Mouse (Mus musculus) limb, embryonic 15.5 days (tissue): ENCODE data around the gene Sertad3. TPM values are rescaled to one million over a fixed set of nuclear protein-coding genes. Genes with fewer than 3 reads are reported as not detected.

Source experiments
- ATAC-seq: fragments of 200-750 bp; cut with Nextera tagmentation; 2 replicates; pipeline ENCODE4 v1.8.0; 2017; ENCODE audit warnings: low read depth, moderate TSS enrichment; ENCODE audit not compliant: insufficient number of reproducible peaks, low FRiP score, low TSS enrichment
- H3K27ac ChIP-seq: fragments of 300-500 bp; sonication (generic); 2 replicates; pipeline ENCODE4 v1.5.1; 2015; ENCODE audit warnings: moderate library complexity, mild to moderate bottlenecking, inconsistent platforms
- H3K27me3 ChIP-seq: fragments of 300-500 bp; sonication (generic); 2 replicates; pipeline ENCODE4 v1.6.1; 2015; ENCODE audit warnings: inconsistent platforms
- H3K36me3 ChIP-seq: fragments of 300-500 bp; sonication (generic); 2 replicates; pipeline ENCODE4 v1.6.1; 2015; ENCODE audit warnings: inconsistent platforms
- H3K4me1 ChIP-seq: fragments of 300-500 bp; sonication (generic); 2 replicates; pipeline ENCODE4 v1.6.1; 2015; ENCODE audit warnings: inconsistent platforms
- H3K4me2 ChIP-seq: fragments of 300-500 bp; sonication (generic); 2 replicates; pipeline ENCODE4 v1.6.1; 2015; ENCODE audit warnings: mild to moderate bottlenecking, inconsistent platforms
- H3K4me3 ChIP-seq: fragments of 300-500 bp; sonication (generic); 2 replicates; pipeline ENCODE4 v1.5.1; 2015; ENCODE audit warnings: mild to moderate bottlenecking, inconsistent platforms
- H3K9ac ChIP-seq: fragments of 300-500 bp; sonication (generic); 2 replicates; pipeline ENCODE4 v1.6.1; 2015; ENCODE audit warnings: inconsistent platforms
- H3K9me3 ChIP-seq: fragments of 300-500 bp; sonication (generic); 2 replicates; pipeline ENCODE4 v1.6.1; 2016; ENCODE audit warnings: inconsistent platforms
- WGBS: fragments of 180-500 bp; shearing (Covaris S2); methylation state at CpG from one replicate; pipeline ENCODE4 v1.1.7; 2015; 5-methylcytosine and 5-hydroxymethylcytosine counted together
- polyA plus RNA-seq: library from polyadenylated mRNA; unstranded; fragments of >200 nt; fragmentation: Nextera tagmentation; extraction: Ambion mirVana; gene quantifications from 2 replicates; pipeline ENCODE4 v1.2.1, GENCODE M21; 2015

Sertad3 gene
- polyA plus RNA-seq: 38.2 and 38.3 TPM in 2 replicates

- H3K9me3 ChIP-seq: no peaks in the 10 kb centered on the region
- WGBS: under 1% methylated on average over 34 of the region's 36 CpGs
- peaks cover 12% of the 10 kb centered on the region for H3K4me1 ChIP-seq
- peaks cover 22% of the 10 kb centered on the region for H3K36me3 ChIP-seq
- H3K4me3 ChIP-seq: peak within 1 kb of the TSS; percentile 65
- peak within 1 kb of the TSS; percentile 97 for H3K27ac ChIP-seq
- H3K4me2 ChIP-seq: peak within 1 kb of the TSS; percentile 59
- ATAC-seq: peak; percentile 93
- peak within 1 kb of the TSS; percentile 72 for H3K9ac ChIP-seq
- H3K27me3 ChIP-seq: no peaks in the 10 kb centered on the region
Measured at GRCm38 (mm10) chr7:27473156-27473834, at the start of gene Sertad3. TSS of gene Sertad3 (plus strand) at chr7:27473768.

GRCm38 (mm10) chr7:27427387-27427786 lies 46.2 kb upstream of the Sertad3 start:
- 89% methylated on average over 1 of the region's 1 CpGs for WGBS
- no peaks in the 10 kb centered on the region for H3K27me3 ChIP-seq

GRCm38 (mm10) chr7:27428002-27428401 lies 45.6 kb upstream of the Sertad3 start:
- H3K4me3 ChIP-seq: no peak overlapping the region
- no peaks in the 10 kb centered on the region for H3K9me3 ChIP-seq
- WGBS: 76% methylated on average over 11 of the region's 11 CpGs
- H3K9ac ChIP-seq: no peak overlapping the region
- no peaks in the 10 kb centered on the region for H3K36me3 ChIP-seq
- H3K27ac ChIP-seq: no peak overlapping the region
- H3K4me2 ChIP-seq: no peak overlapping the region
- no peak for ATAC-seq
- no peaks in the 10 kb centered on the region for H3K4me1 ChIP-seq
- H3K27me3 ChIP-seq: no peaks in the 10 kb centered on the region

More at GRCm38 (mm10) chr7:27427387-27427786, 46.2 kb upstream of the Sertad3 start:
- Histone ChIP-seq H3K9ac (no peak overlapping the region), H3K9me3 (no peaks in the 10 kb centered on the region), H3K4me3 (no peak overlapping the region), H3K36me3 (no peaks in the 10 kb centered on the region), H3K27ac (no peak overlapping the region), H3K4me2 (no peak overlapping the region), H3K4me1 (no peaks in the 10 kb centered on the region)
- ATAC-seq: no peak

GRCm38 (mm10) chr7:27429135-27429534 lies 44.4 kb upstream of the Sertad3 start:
- no peaks in the 10 kb centered on the region for H3K9me3 ChIP-seq
- no peak overlapping the region for H3K4me2 ChIP-seq
- 59% methylated on average over 2 of the region's 2 CpGs for WGBS
- H3K9ac ChIP-seq: no peak overlapping the region
- peaks cover 8% of the 10 kb centered on the region for H3K27me3 ChIP-seq
- 0 out of 2 replicates have a peak, but pooled peaks cover 2% of the 10 kb centered on the region for H3K4me1 ChIP-seq
- H3K27ac ChIP-seq: no peak overlapping the region
- no peak overlapping the region for H3K4me3 ChIP-seq
- no peaks in the 10 kb centered on the region for H3K36me3 ChIP-seq
- no peak for ATAC-seq

GRCm38 (mm10) chr7:27433349-27433748 lies 40.2 kb upstream of the Sertad3 start:
- 26% methylated on average over 10 of the region's 10 CpGs for WGBS
- Histone ChIP-seq H3K4me2 (no peak overlapping the region), H3K27ac (no peak overlapping the region), H3K9me3 (no peaks in the 10 kb centered on the region), H3K27me3 (peaks cover 16% of the 10 kb centered on the region), H3K4me1 (0 out of 2 replicates have a peak, but pooled peaks cover 2% of the 10 kb centered on the region), H3K4me3 (no peak overlapping the region), H3K9ac (no peak overlapping the region), H3K36me3 (no peaks in the 10 kb centered on the region)
- no peak for ATAC-seq

GRCm38 (mm10) chr7:27433794-27434193 lies 39.8 kb upstream of the Sertad3 start:
- no peaks in the 10 kb centered on the region for H3K36me3 ChIP-seq
- no peak overlapping the region for H3K4me3 ChIP-seq
- H3K27ac ChIP-seq: no peak overlapping the region
- ATAC-seq: no peak
- 7% methylated on average over 10 of the region's 10 CpGs for whole genome bisulfite sequencing
- no peak overlapping the region for H3K4me2 ChIP-seq
- H3K4me1 ChIP-seq: 0 out of 2 replicates have a peak, but pooled peaks cover 2% of the 10 kb centered on the region
- H3K9ac ChIP-seq: no peak overlapping the region
- H3K27me3 ChIP-seq: peaks cover 16% of the 10 kb centered on the region
- H3K9me3 ChIP-seq: no peaks in the 10 kb centered on the region

GRCm38 (mm10) chr7:27437544-27437943 lies 36.0 kb upstream of the Sertad3 start:
- no peak for ATAC-seq
- no peaks in the 10 kb centered on the region for H3K9me3 ChIP-seq
- H3K4me1 ChIP-seq: 0 out of 2 replicates have a peak, but pooled peaks cover 2% of the 10 kb centered on the region
- no peaks in the 10 kb centered on the region for H3K36me3 ChIP-seq
- H3K27me3 ChIP-seq: peaks cover 16% of the 10 kb centered on the region
- no peak overlapping the region for H3K9ac ChIP-seq
- no peak overlapping the region for H3K4me2 ChIP-seq
- no peak overlapping the region for H3K27ac ChIP-seq
- 63% methylated on average over 5 of the region's 5 CpGs for WGBS
- H3K4me3 ChIP-seq: no peak overlapping the region

GRCm38 (mm10) chr7:27440014-27440413 lies 33.6 kb upstream of the Sertad3 start:
- WGBS: 74% methylated on average over 4 of the region's 4 CpGs
- H3K4me1 ChIP-seq: no peaks in the 10 kb centered on the region
- no peaks in the 10 kb centered on the region for H3K36me3 ChIP-seq
- no peak overlapping the region for H3K4me2 ChIP-seq
- peaks cover 7% of the 10 kb centered on the region for H3K27me3 ChIP-seq
- no peak for ATAC-seq
- no peaks in the 10 kb centered on the region for H3K9me3 ChIP-seq
- H3K4me3 ChIP-seq: no peak overlapping the region
- H3K9ac ChIP-seq: no peak overlapping the region
- no peak overlapping the region for H3K27ac ChIP-seq

- ATAC-seq: no peak
- H3K4me3 ChIP-seq: peak overlapping the region; percentile 51
- H3K9me3 ChIP-seq: no peaks in the 10 kb centered on the region
- H3K36me3 ChIP-seq: no peaks in the 10 kb centered on the region
- peak overlapping the region; percentile 98 for H3K4me2 ChIP-seq
- H3K9ac ChIP-seq: peak overlapping the region; percentile 56
- peaks cover 30% of the 10 kb centered on the region for H3K27me3 ChIP-seq
- no peak overlapping the region for H3K27ac ChIP-seq
- H3K4me1 ChIP-seq: peaks cover 26% of the 10 kb centered on the region
- 4% methylated on average over 18 of the region's 18 CpGs for WGBS
Measured at GRCm38 (mm10) chr7:27446051-27446450, 27.5 kb upstream of the Sertad3 start.

GRCm38 (mm10) chr7:27446521-27447418 lies 26.8 kb upstream of the Sertad3 start:
- Histone ChIP-seq H3K4me2 (peak overlapping the region; percentile 98), H3K27ac (no peak overlapping the region), H3K9me3 (no peaks in the 10 kb centered on the region), H3K9ac (peak overlapping the region; percentile 56), H3K4me3 (peak overlapping the region; percentile 64), H3K36me3 (no peaks in the 10 kb centered on the region), H3K27me3 (peaks cover 30% of the 10 kb centered on the region), H3K4me1 (peaks cover 26% of the 10 kb centered on the region)
- 12% methylated on average over 34 of the region's 53 CpGs for WGBS
- peak; percentile 8; the same call in 1 of the 2 replicates for ATAC-seq

- no peaks in the 10 kb centered on the region for H3K9me3 ChIP-seq
- peaks cover 26% of the 10 kb centered on the region for H3K4me1 ChIP-seq
- H3K27ac ChIP-seq: no peak within 1 kb of the TSS
- H3K4me2 ChIP-seq: peak within 1 kb of the TSS; percentile 98
- WGBS: under 1% methylated on average over 54 of the region's 54 CpGs
- H3K36me3 ChIP-seq: no peaks in the 10 kb centered on the region
- H3K9ac ChIP-seq: peak within 1 kb of the TSS; percentile 57
- peaks cover 30% of the 10 kb centered on the region for H3K27me3 ChIP-seq
- ATAC-seq: peak; percentile 95
- peak within 1 kb of the TSS; percentile 64 for H3K4me3 ChIP-seq
Measured at GRCm38 (mm10) chr7:27447419-27448286, 25.9 kb upstream of the Sertad3 start, which contains the start of the genes Sptbn4 and Blvrb. TSS of gene Sptbn4 (minus strand) at chr7:27447686. TSS of gene Blvrb (plus strand) at chr7:27447978.
